Mouse (Mus musculus): Measurements from ENCODE around the gene Bnc2. TPM values are rescaled to one million over a fixed set of nuclear protein-coding genes. Genes with fewer than 3 reads are reported as not detected.
A peak's percentile ranks its signal among the peaks of the same experiment; 100 is the strongest.

The Bnc2 gene
- polyA plus RNA-seq, 1 experiment from 2014 or later: 19.4 TPM

- H3K4me3 ChIP-seq (replicated peaks): no peak overlapping the region
- H3K4me2 ChIP-seq (replicated peaks): no peak overlapping the region
- H3K4me1 ChIP-seq (replicated peaks): peaks cover 2% of the 10 kb centered on the region; the same call in 1 of the 2 replicates
- 42% methylated on average over 6 of the region's 6 CpGs for WGBS
- H3K27me3 ChIP-seq: peaks cover 8% of the 10 kb centered on the region; the same call in 1 of the 2 replicates
- ATAC-seq: no peak
- no peak overlapping the region; the same call in 1 of the 2 replicates for H3K27ac ChIP-seq
- H3K36me3 ChIP-seq: no peaks in the 10 kb centered on the region
- H3K9ac ChIP-seq (replicated peaks): no peak overlapping the region
- no peaks in the 10 kb centered on the region for H3K9me3 ChIP-seq
Measured at GRCm38 (mm10) chr4:84379289-84379688, 295.8 kb downstream of the Bnc2 start.

GRCm38 (mm10) chr4:84377513-84377912 lies 297.6 kb downstream of the Bnc2 start:
- 92% methylated on average over 5 of the region's 5 CpGs for WGBS

GRCm38 (mm10) chr4:84362337-84362823 lies 312.7 kb downstream of the Bnc2 start:
- no peaks in the 10 kb centered on the region for H3K36me3 ChIP-seq
- H3K4me2 ChIP-seq (replicated peaks): no peak overlapping the region
- ATAC-seq: no peak
- H3K9ac ChIP-seq (replicated peaks): no peak overlapping the region
- WGBS: 77% methylated on average over 8 of the region's 8 CpGs
- H3K27me3 ChIP-seq: no peaks in the 10 kb centered on the region
- H3K4me3 ChIP-seq (replicated peaks): no peak overlapping the region
- H3K9me3 ChIP-seq: no peaks in the 10 kb centered on the region
- no peak overlapping the region for H3K27ac ChIP-seq
- H3K4me1 ChIP-seq (replicated peaks): peaks cover 8% of the 10 kb centered on the region

More at GRCm38 (mm10) chr4:84377513-84377912, 297.6 kb downstream of the Bnc2 start:
- no peak for ATAC-seq
- Histone ChIP-seq H3K9ac (replicated peaks) (no peak overlapping the region), H3K27me3 (peaks cover 8% of the 10 kb centered on the region; the same call in 1 of the 2 replicates), H3K4me2 (replicated peaks) (no peak overlapping the region), H3K4me1 (replicated peaks) (peaks cover 2% of the 10 kb centered on the region; the same call in 1 of the 2 replicates), H3K36me3 (no peaks in the 10 kb centered on the region), H3K9me3 (no peaks in the 10 kb centered on the region), H3K4me3 (replicated peaks) (no peak overlapping the region), H3K27ac (no peak overlapping the region)

GRCm38 (mm10) chr4:84361165-84361564 lies 313.9 kb downstream of the Bnc2 start:
- no peaks in the 10 kb centered on the region for H3K9me3 ChIP-seq
- 77% methylated on average over 5 of the region's 5 CpGs for WGBS
- ATAC-seq: no peak
- no peak overlapping the region for H3K27ac ChIP-seq
- H3K36me3 ChIP-seq: no peaks in the 10 kb centered on the region
- H3K4me3 ChIP-seq (replicated peaks): no peak overlapping the region
- H3K4me1 ChIP-seq (replicated peaks): peaks cover 19% of the 10 kb centered on the region
- no peaks in the 10 kb centered on the region for H3K27me3 ChIP-seq
- H3K4me2 ChIP-seq (replicated peaks): no peak overlapping the region
- H3K9ac ChIP-seq (replicated peaks): no peak overlapping the region

GRCm38 (mm10) chr4:84359996-84360395 lies 315.1 kb downstream of the Bnc2 start:
- Histone ChIP-seq H3K9me3 (no peaks in the 10 kb centered on the region), H3K4me1 (replicated peaks) (peaks cover 22% of the 10 kb centered on the region), H3K9ac (replicated peaks) (no peak overlapping the region), H3K27me3 (no peaks in the 10 kb centered on the region), H3K4me3 (replicated peaks) (no peak overlapping the region), H3K4me2 (replicated peaks) (no peak overlapping the region), H3K36me3 (no peaks in the 10 kb centered on the region), H3K27ac (no peak overlapping the region)
- no peak for ATAC-seq
- 94% methylated on average over 2 of the region's 2 CpGs for WGBS

GRCm38 (mm10) chr4:84358204-84358603 lies 316.9 kb downstream of the Bnc2 start:
- Histone ChIP-seq H3K9ac (replicated peaks) (no peak overlapping the region), H3K4me3 (replicated peaks) (no peak overlapping the region), H3K36me3 (no peaks in the 10 kb centered on the region), H3K27me3 (no peaks in the 10 kb centered on the region), H3K4me2 (replicated peaks) (no peak overlapping the region), H3K9me3 (no peaks in the 10 kb centered on the region), H3K27ac (no peak overlapping the region), H3K4me1 (replicated peaks) (peaks cover 22% of the 10 kb centered on the region)
- no peak for ATAC-seq
- 31% methylated on average over 2 of the region's 2 CpGs for WGBS

GRCm38 (mm10) chr4:84357382-84357781 lies 317.7 kb downstream of the Bnc2 start:
- peak; percentile 79 for ATAC-seq
- H3K9me3 ChIP-seq: no peaks in the 10 kb centered on the region
- H3K9ac ChIP-seq (replicated peaks): no peak overlapping the region
- H3K4me1 ChIP-seq (replicated peaks): peaks cover 22% of the 10 kb centered on the region
- H3K27ac ChIP-seq: peak overlapping the region; percentile 47
- no peak overlapping the region for H3K4me3 ChIP-seq (replicated peaks)
- no peak overlapping the region for H3K4me2 ChIP-seq (replicated peaks)
- no peaks in the 10 kb centered on the region for H3K36me3 ChIP-seq
- peaks cover 4% of the 10 kb centered on the region; the same call in 1 of the 2 replicates for H3K27me3 ChIP-seq
- 12% methylated on average over 1 of the region's 1 CpGs for WGBS

- Histone ChIP-seq H3K4me2 (replicated peaks) (no peak overlapping the region), H3K27ac (peak overlapping the region; percentile 69), H3K9ac (replicated peaks) (no peak overlapping the region), H3K27me3 (peaks cover 4% of the 10 kb centered on the region; the same call in 1 of the 2 replicates), H3K36me3 (no peaks in the 10 kb centered on the region), H3K4me1 (replicated peaks) (peaks cover 22% of the 10 kb centered on the region), H3K9me3 (no peaks in the 10 kb centered on the region), H3K4me3 (replicated peaks) (no peak overlapping the region)
- 13% methylated on average over 8 of the region's 8 CpGs for WGBS
- ATAC-seq: peak; percentile 91
Measured at GRCm38 (mm10) chr4:84356468-84357153, 318.5 kb downstream of the Bnc2 start.

GRCm38 (mm10) chr4:84352656-84353055 lies 322.4 kb downstream of the Bnc2 start:
- Histone ChIP-seq H3K9me3 (no peaks in the 10 kb centered on the region), H3K27ac (no peak overlapping the region), H3K9ac (replicated peaks) (no peak overlapping the region), H3K27me3 (peaks cover 4% of the 10 kb centered on the region; the same call in 1 of the 2 replicates), H3K4me3 (replicated peaks) (no peak overlapping the region), H3K4me2 (replicated peaks) (no peak overlapping the region), H3K4me1 (replicated peaks) (peaks cover 17% of the 10 kb centered on the region), H3K36me3 (no peaks in the 10 kb centered on the region)
- no peak for ATAC-seq
- 69% methylated on average over 2 of the region's 2 CpGs for WGBS

- Histone ChIP-seq H3K4me1 (replicated peaks) (no peaks in the 10 kb centered on the region), H3K27me3 (peaks cover 4% of the 10 kb centered on the region; the same call in 1 of the 2 replicates), H3K36me3 (no peaks in the 10 kb centered on the region), H3K9ac (replicated peaks) (no peak overlapping the region), H3K9me3 (no peaks in the 10 kb centered on the region), H3K4me3 (replicated peaks) (no peak overlapping the region), H3K4me2 (replicated peaks) (no peak overlapping the region), H3K27ac (no peak overlapping the region)
- ATAC-seq: no peak
- WGBS: 71% methylated on average over 5 of the region's 5 CpGs
Measured at GRCm38 (mm10) chr4:84349536-84349935, 325.5 kb downstream of the Bnc2 start.

- Histone ChIP-seq H3K4me3 (replicated peaks) (no peak overlapping the region), H3K4me1 (replicated peaks) (no peaks in the 10 kb centered on the region), H3K4me2 (replicated peaks) (no peak overlapping the region), H3K27ac (no peak overlapping the region), H3K27me3 (no peaks in the 10 kb centered on the region), H3K9ac (replicated peaks) (no peak overlapping the region), H3K9me3 (no peaks in the 10 kb centered on the region), H3K36me3 (no peaks in the 10 kb centered on the region)
- 75% methylated on average over 4 of the region's 4 CpGs for WGBS
- ATAC-seq: no peak
Measured at GRCm38 (mm10) chr4:84339172-84339571, 335.9 kb downstream of the Bnc2 start.

- 0 out of 2 replicates have a peak, but pooled peaks have one; percentile 43 for ATAC-seq
- Histone ChIP-seq H3K36me3 (no peaks in the 10 kb centered on the region), H3K9ac (replicated peaks) (no peak overlapping the region), H3K4me1 (replicated peaks) (0 out of 2 replicates have a peak, but pooled peaks cover 5% of the 10 kb centered on the region), H3K27me3 (peaks cover 6% of the 10 kb centered on the region), H3K27ac (no peak overlapping the region; the same call in 1 of the 2 replicates), H3K4me3 (replicated peaks) (no peak overlapping the region), H3K9me3 (no peaks in the 10 kb centered on the region), H3K4me2 (replicated peaks) (no peak overlapping the region)
- 52% methylated on average over 9 of the region's 9 CpGs for WGBS
Measured at GRCm38 (mm10) chr4:84331995-84332394, 343.1 kb downstream of the Bnc2 start.
